Mouse (Mus musculus) hindbrain, embryonic 16.5 days (tissue): ENCODE results near the gene Emilin3. TPM values are rescaled to one million over a fixed set of nuclear protein-coding genes. Genes with fewer than 3 reads are reported as not detected.

Source experiments
- ATAC-seq: fragments of 200-750 bp; cut with Nextera tagmentation; 2 replicates; pipeline ENCODE4 v1.8.0; 2017; ENCODE audit warnings: moderate TSS enrichment, moderate library complexity
- H3K27ac ChIP-seq: fragments of 300-500 bp; sonication (generic); 2 replicates; pipeline ENCODE4 v1.5.1; 2014; ENCODE audit warnings: low read depth, mild to moderate bottlenecking, control low read depth, low read length, moderate library complexity
- H3K27me3 ChIP-seq: fragments of 300-500 bp; sonication (generic); replicated peaks from 2 replicates; pipeline ENCODE4 v1.6.1; 2014; ENCODE audit warnings: low read length; ENCODE audit not compliant: control insufficient read depth, insufficient read depth
- H3K36me3 ChIP-seq: fragments of 300-500 bp; sonication (generic); 2 replicates; pipeline ENCODE4 v1.6.1; 2014; ENCODE audit warnings: mild to moderate bottlenecking, low read length, moderate library complexity, mixed read lengths; ENCODE audit not compliant: control insufficient read depth, insufficient read depth
- H3K4me1 ChIP-seq: fragments of 300-500 bp; sonication (generic); 2 replicates; pipeline ENCODE4 v1.6.1; 2014; ENCODE audit warnings: low read depth, low read length; ENCODE audit not compliant: control insufficient read depth, insufficient read depth
- H3K4me2 ChIP-seq: fragments of 300-500 bp; sonication (generic); 2 replicates; pipeline ENCODE4 v1.6.1; 2014; ENCODE audit warnings: mild to moderate bottlenecking, low read length, control low read depth, moderate library complexity
- H3K4me3 ChIP-seq: fragments of 300-500 bp; sonication (generic); 2 replicates; pipeline ENCODE4 v1.5.1; 2014; ENCODE audit warnings: mild to moderate bottlenecking, low read length, control low read depth, moderate library complexity
- H3K9ac ChIP-seq: fragments of 300-500 bp; sonication (generic); 2 replicates; pipeline ENCODE4 v1.6.1; 2014; ENCODE audit warnings: low read depth, mild to moderate bottlenecking, control low read depth, low read length, moderate library complexity
- H3K9me3 ChIP-seq: fragments of 300-500 bp; sonication (generic); 2 replicates; pipeline ENCODE4 v1.6.1; 2014; ENCODE audit warnings: mild to moderate bottlenecking, low read length, moderate library complexity; ENCODE audit not compliant: control insufficient read depth
- WGBS: fragments of 180-500 bp; shearing (Covaris S2); extraction: QIAGEN DNeasy Blood & Tissue Kit; methylation state at CpG from one replicate; pipeline ENCODE4 v1.1.7; 2014; 5-methylcytosine and 5-hydroxymethylcytosine counted together
- polyA plus RNA-seq: library from polyadenylated mRNA; unstranded; fragments of >200 nt; fragmentation: Nextera tagmentation; extraction: Ambion mirVana; gene quantifications from 2 replicates; pipeline ENCODE4 v1.2.1, GENCODE M21; 2015

The Emilin3 gene
- polyA plus RNA-seq, 1 experiment from 2014 or later: 0.70 TPM

- no peak overlapping the region for H3K4me2 ChIP-seq
- no peaks in the 10 kb centered on the region for H3K9me3 ChIP-seq
- H3K27ac ChIP-seq: no peak overlapping the region
- no peak for ATAC-seq
- WGBS: 34% methylated on average over 2 of the region's 2 CpGs
- peaks cover 4% of the 10 kb centered on the region for H3K27me3 ChIP-seq
- H3K4me1 ChIP-seq: peaks cover 6% of the 10 kb centered on the region
- H3K36me3 ChIP-seq: no peaks in the 10 kb centered on the region
- no peak overlapping the region for H3K4me3 ChIP-seq
- H3K9ac ChIP-seq: no peak overlapping the region
Observed at GRCm38 (mm10) chr2:160884830-160885229, 27.3 kb downstream of the Emilin3 start.

- ATAC-seq: no peak
- no peaks in the 10 kb centered on the region for H3K9me3 ChIP-seq
- H3K9ac ChIP-seq: no peak overlapping the region
- no peak overlapping the region for H3K4me2 ChIP-seq
- H3K36me3 ChIP-seq: no peaks in the 10 kb centered on the region
- WGBS: 72% methylated on average over 4 of the region's 4 CpGs
- peaks cover 3% of the 10 kb centered on the region; the same call in 1 of the 2 replicates for H3K27me3 ChIP-seq
- H3K4me3 ChIP-seq: no peak overlapping the region
- H3K27ac ChIP-seq: no peak overlapping the region
- peaks cover 6% of the 10 kb centered on the region for H3K4me1 ChIP-seq
Observed at GRCm38 (mm10) chr2:160883912-160884311, 28.2 kb downstream of the Emilin3 start.

- Histone ChIP-seq H3K27ac (no peak overlapping the region), H3K36me3 (no peaks in the 10 kb centered on the region), H3K9ac (no peak overlapping the region), H3K9me3 (no peaks in the 10 kb centered on the region), H3K27me3 (no peaks in the 10 kb centered on the region), H3K4me3 (no peak overlapping the region), H3K4me1 (no peaks in the 10 kb centered on the region), H3K4me2 (no peak overlapping the region)
- 66% methylated on average over 5 of the region's 5 CpGs for WGBS
- no peak for ATAC-seq
Observed at GRCm38 (mm10) chr2:160882436-160882835, 29.7 kb downstream of the Emilin3 start.

GRCm38 (mm10) chr2:160881462-160882101 is 30.5 kb downstream of the Emilin3 start:
- WGBS: 64% methylated on average over 6 of the region's 6 CpGs
- H3K9ac ChIP-seq: no peak overlapping the region
- no peak overlapping the region for H3K4me2 ChIP-seq
- no peak overlapping the region for H3K27ac ChIP-seq
- no peaks in the 10 kb centered on the region for H3K4me1 ChIP-seq
- ATAC-seq: no peak
- no peak overlapping the region for H3K4me3 ChIP-seq
- H3K36me3 ChIP-seq: no peaks in the 10 kb centered on the region
- no peaks in the 10 kb centered on the region for H3K9me3 ChIP-seq
- H3K27me3 ChIP-seq: no peaks in the 10 kb centered on the region

- no peak within 1 kb of the TSS for H3K4me2 ChIP-seq
- H3K4me1 ChIP-seq: no peaks in the 10 kb centered on the region
- no peaks in the 10 kb centered on the region for H3K27me3 ChIP-seq
- no peak within 1 kb of the TSS for H3K4me3 ChIP-seq
- H3K9me3 ChIP-seq: no peaks in the 10 kb centered on the region
- ATAC-seq: no peak
- no peak within 1 kb of the TSS for H3K27ac ChIP-seq
- WGBS: 61% methylated on average over 13 of the region's 13 CpGs
- H3K9ac ChIP-seq: no peak within 1 kb of the TSS
- H3K36me3 ChIP-seq: no peaks in the 10 kb centered on the region
Observed at GRCm38 (mm10) chr2:160880453-160881195, 31.5 kb downstream of the Emilin3 start, which contains the start of gene Lpin3. Gene Lpin3 (plus strand): TSS chr2:160880670.

GRCm38 (mm10) chr2:160876115-160876514 is 36.0 kb downstream of the Emilin3 start:
- Histone ChIP-seq H3K27me3 (no peaks in the 10 kb centered on the region), H3K4me3 (no peak overlapping the region), H3K27ac (no peak overlapping the region), H3K36me3 (no peaks in the 10 kb centered on the region), H3K9me3 (no peaks in the 10 kb centered on the region), H3K4me2 (no peak overlapping the region), H3K9ac (no peak overlapping the region), H3K4me1 (peaks cover 8% of the 10 kb centered on the region)
- 82% methylated on average over 4 of the region's 4 CpGs for WGBS
- ATAC-seq: no peak

GRCm38 (mm10) chr2:160874231-160874877 is 37.8 kb downstream of the Emilin3 start:
- no peak overlapping the region for H3K4me3 ChIP-seq
- H3K9ac ChIP-seq: no peak overlapping the region
- WGBS: 89% methylated on average over 5 of the region's 5 CpGs
- no peaks in the 10 kb centered on the region for H3K27me3 ChIP-seq
- no peak overlapping the region for H3K4me2 ChIP-seq
- no peaks in the 10 kb centered on the region for H3K36me3 ChIP-seq
- H3K9me3 ChIP-seq: no peaks in the 10 kb centered on the region
- ATAC-seq: no peak
- no peak overlapping the region for H3K27ac ChIP-seq
- peaks cover 13% of the 10 kb centered on the region for H3K4me1 ChIP-seq

GRCm38 (mm10) chr2:160872890-160873382 is 39.2 kb downstream of the Emilin3 start, which contains the start of gene Zhx3:
Gene Zhx3 (minus strand): TSS chr2:160872998.
- peak within 1 kb of the TSS; percentile 99 for H3K9ac ChIP-seq

GRCm38 (mm10) chr2:160872395-160872794 is 39.7 kb downstream of the Emilin3 start:
- H3K4me3 ChIP-seq: peak overlapping the region; percentile 84
- peak overlapping the region; percentile 99 for H3K9ac ChIP-seq
- peak overlapping the region; percentile 74 for H3K4me2 ChIP-seq
- ATAC-seq: peak; percentile 93
- 1% methylated on average over 37 of the region's 47 CpGs for WGBS
- H3K27ac ChIP-seq: peak overlapping the region; percentile 99
- H3K36me3 ChIP-seq: no peaks in the 10 kb centered on the region
- peaks cover 13% of the 10 kb centered on the region for H3K4me1 ChIP-seq
- no peaks in the 10 kb centered on the region for H3K27me3 ChIP-seq
- H3K9me3 ChIP-seq: no peaks in the 10 kb centered on the region

More at GRCm38 (mm10) chr2:160872890-160873382, 39.2 kb downstream of the Emilin3 start, which contains the start of gene Zhx3:
- Histone ChIP-seq H3K4me2 (peak within 1 kb of the TSS; percentile 74), H3K27ac (peak within 1 kb of the TSS; percentile 99), H3K9me3 (no peaks in the 10 kb centered on the region), H3K4me1 (peaks cover 13% of the 10 kb centered on the region), H3K4me3 (peak within 1 kb of the TSS; percentile 84), H3K36me3 (no peaks in the 10 kb centered on the region), H3K27me3 (no peaks in the 10 kb centered on the region)
- under 1% methylated on average over 47 of the region's 48 CpGs for WGBS
- ATAC-seq: peak; percentile 98
